Mouse (Mus musculus) liver, embryonic 16.5 days (tissue): ENCODE measurements around the gene Stard13. TPM values are rescaled to one million over a fixed set of nuclear protein-coding genes. Genes with fewer than 3 reads are reported as not detected.

Experiments
- ATAC-seq: fragments of 200-750 bp; cut with Nextera tagmentation; 2 replicates; pipeline ENCODE4 v1.8.0; 2017; ENCODE audit warnings: low read depth, mild to moderate bottlenecking, moderate number of reproducible peaks, moderate library complexity
- H3K27ac ChIP-seq: fragments of 300-500 bp; sonication (generic); 2 replicates; pipeline ENCODE4 v1.5.1; 2014; ENCODE audit warnings: mild to moderate bottlenecking, low read length
- H3K27me3 ChIP-seq: fragments of 300-500 bp; sonication (generic); 2 replicates; pipeline ENCODE4 v1.6.1; 2014; ENCODE audit warnings: low read depth, low read length, mixed read lengths; ENCODE audit not compliant: control insufficient read depth, insufficient read depth
- H3K36me3 ChIP-seq: fragments of 300-500 bp; sonication (generic); 2 replicates; pipeline ENCODE4 v1.6.1; 2014; ENCODE audit warnings: mild to moderate bottlenecking; ENCODE audit not compliant: control insufficient read depth, insufficient read depth
- H3K4me1 ChIP-seq: fragments of 300-500 bp; sonication (generic); 2 replicates; pipeline ENCODE4 v1.6.1; 2014; ENCODE audit warnings: low read depth, low read length, mixed read lengths; ENCODE audit not compliant: control insufficient read depth
- H3K4me2 ChIP-seq: fragments of 300-500 bp; sonication (generic); 2 replicates; pipeline ENCODE4 v1.6.1; 2014; ENCODE audit warnings: low read depth, low read length, mixed read lengths
- H3K4me3 ChIP-seq: fragments of 300-500 bp; sonication (generic); 2 replicates; pipeline ENCODE4 v1.5.1; 2014; ENCODE audit warnings: low read depth, mild to moderate bottlenecking, low read length
- H3K9ac ChIP-seq: fragments of 300-500 bp; sonication (generic); 2 replicates; pipeline ENCODE4 v1.6.1; 2014; ENCODE audit warnings: low read depth, low read length
- H3K9me3 ChIP-seq: fragments of 300-500 bp; sonication (generic); replicated peaks from 2 replicates; pipeline ENCODE4 v1.6.1; 2016; ENCODE audit warnings: low read length; ENCODE audit not compliant: control insufficient read depth
- WGBS: fragments of 180-500 bp; shearing (Covaris S2); extraction: QIAGEN DNeasy Blood & Tissue Kit; methylation state at CpG from one replicate; pipeline ENCODE4 v1.1.7; 2014; ENCODE audit not compliant: insufficient replicate concordance; 5-methylcytosine and 5-hydroxymethylcytosine counted together
- polyA plus RNA-seq: library from polyadenylated mRNA; unstranded; fragments of >200 nt; fragmentation: Nextera tagmentation; extraction: Ambion mirVana; gene quantifications from 2 replicates; pipeline ENCODE4 v1.2.1, GENCODE M21; 2015

Stard13 gene
- polyA plus RNA-seq = 0.98 and 1.4 TPM in 2 replicates

- peaks cover 2% of the 10 kb centered on the region; the same call in 1 of the 2 replicates for H3K4me1 ChIP-seq
- under 1% methylated on average over 49 of the region's 49 CpGs for WGBS
- ATAC-seq = peak; percentile 55
- peak within 1 kb of the TSS; percentile 52 for H3K9ac ChIP-seq
- no peaks in the 10 kb centered on the region for H3K9me3 ChIP-seq
- no peaks in the 10 kb centered on the region for H3K36me3 ChIP-seq
- H3K4me3 ChIP-seq = peak within 1 kb of the TSS; percentile 55
- H3K27ac ChIP-seq = no peak within 1 kb of the TSS
- peak within 1 kb of the TSS; percentile 65 for H3K4me2 ChIP-seq
- H3K27me3 ChIP-seq = peaks cover 18% of the 10 kb centered on the region
Observed at GRCm38 (mm10) chr5:151233400-151234031, at the start of gene Stard13. Stard13 (minus strand) TSS chr5:151233836.

GRCm38 (mm10) chr5:151279531-151279930, 45.9 kb upstream of the Stard13 start:
- no peaks in the 10 kb centered on the region for H3K27me3 ChIP-seq
- no peaks in the 10 kb centered on the region for H3K4me1 ChIP-seq
- ATAC-seq = no peak
- H3K4me2 ChIP-seq = no peak overlapping the region
- H3K27ac ChIP-seq = no peak overlapping the region
- no peak overlapping the region for H3K9ac ChIP-seq
- no peaks in the 10 kb centered on the region for H3K36me3 ChIP-seq
- no peak overlapping the region for H3K4me3 ChIP-seq
- H3K9me3 ChIP-seq = no peaks in the 10 kb centered on the region
- WGBS = 68% methylated on average over 7 of the region's 7 CpGs

GRCm38 (mm10) chr5:151277927-151278326, 44.3 kb upstream of the Stard13 start:
- ATAC-seq = no peak
- Histone ChIP-seq H3K4me3 (no peak overlapping the region), H3K36me3 (no peaks in the 10 kb centered on the region), H3K9me3 (no peaks in the 10 kb centered on the region), H3K4me2 (no peak overlapping the region), H3K27ac (no peak overlapping the region), H3K9ac (no peak overlapping the region), H3K27me3 (no peaks in the 10 kb centered on the region), H3K4me1 (no peaks in the 10 kb centered on the region)
- WGBS = 73% methylated on average over 6 of the region's 6 CpGs

DNA sequence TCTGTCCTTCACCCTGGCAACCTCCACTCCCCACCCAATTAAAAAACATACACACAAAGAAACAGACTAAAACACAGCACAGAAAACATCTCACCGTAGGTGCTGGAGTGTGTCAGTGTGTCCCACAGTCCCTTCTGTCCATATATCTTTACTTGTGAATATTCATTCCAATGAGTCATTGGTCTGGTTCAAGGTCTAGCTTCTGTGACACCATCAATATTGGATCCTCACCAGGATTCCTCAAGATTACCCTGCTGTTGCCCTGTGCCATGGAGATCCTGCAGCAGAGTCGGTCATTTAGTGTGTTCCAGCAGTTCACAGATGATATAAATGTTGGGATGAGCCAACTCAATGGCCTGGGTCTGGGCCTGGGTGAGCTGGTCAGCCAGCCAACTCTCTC, 42.4 kb upstream of the Stard13 start:
- H3K4me2 ChIP-seq = no peak overlapping the region
- WGBS = 66% methylated on average over 2 of the region's 2 CpGs
- no peaks in the 10 kb centered on the region for H3K27me3 ChIP-seq
- H3K9ac ChIP-seq = no peak overlapping the region
- no peaks in the 10 kb centered on the region for H3K36me3 ChIP-seq
- H3K9me3 ChIP-seq = no peaks in the 10 kb centered on the region
- ATAC-seq = no peak
- no peak overlapping the region for H3K27ac ChIP-seq
- no peak overlapping the region for H3K4me3 ChIP-seq
- H3K4me1 ChIP-seq = no peaks in the 10 kb centered on the region

DNA sequence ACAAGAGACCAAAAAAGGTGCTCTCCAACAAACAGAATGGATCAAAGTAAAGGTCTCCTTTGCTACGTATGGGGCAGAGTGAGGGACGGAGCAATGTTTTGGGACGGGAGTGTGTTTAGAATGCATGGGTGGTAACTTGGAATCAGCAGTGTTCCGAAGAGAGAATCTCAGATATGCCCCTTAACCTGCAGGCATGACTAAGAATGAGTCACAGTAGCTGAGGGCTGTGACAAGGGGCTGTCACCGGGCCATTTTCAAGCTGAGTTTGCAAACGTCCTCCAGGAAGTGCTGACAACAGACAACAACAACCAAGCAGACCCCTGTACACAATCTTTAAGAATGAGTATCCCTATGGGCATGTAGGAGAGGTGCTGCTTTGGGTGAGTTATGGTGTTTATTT, 40.6 kb upstream of the Stard13 start:
- H3K27ac ChIP-seq = no peak overlapping the region
- no peak overlapping the region for H3K9ac ChIP-seq
- H3K27me3 ChIP-seq = no peaks in the 10 kb centered on the region
- no peak overlapping the region for H3K4me2 ChIP-seq
- H3K36me3 ChIP-seq = no peaks in the 10 kb centered on the region
- H3K4me3 ChIP-seq = no peak overlapping the region
- no peak for ATAC-seq
- H3K4me1 ChIP-seq = no peaks in the 10 kb centered on the region
- WGBS = 59% methylated on average over 6 of the region's 6 CpGs
- no peaks in the 10 kb centered on the region for H3K9me3 ChIP-seq

DNA sequence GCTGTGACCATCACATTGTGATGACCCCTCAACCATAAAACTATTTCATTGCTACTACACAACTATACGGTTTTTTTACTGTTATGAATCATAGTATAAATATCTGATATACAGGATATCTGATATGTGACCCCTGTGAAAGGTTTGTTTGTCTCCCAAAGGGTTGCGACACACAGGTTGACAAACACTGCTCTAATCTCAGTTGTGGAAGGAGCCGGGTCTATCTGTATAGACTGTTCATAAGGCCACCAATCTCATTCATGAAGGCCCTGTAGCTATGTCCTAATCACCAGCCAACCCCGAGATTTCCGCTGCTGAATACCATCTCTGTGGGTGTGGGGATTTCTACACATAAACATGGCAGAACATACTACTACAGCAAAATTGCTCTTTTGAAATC, 37.2 kb upstream of the Stard13 start:
- Histone ChIP-seq H3K4me1 (no peaks in the 10 kb centered on the region), H3K36me3 (no peaks in the 10 kb centered on the region), H3K9ac (no peak overlapping the region), H3K4me3 (no peak overlapping the region), H3K9me3 (no peaks in the 10 kb centered on the region), H3K27me3 (no peaks in the 10 kb centered on the region), H3K27ac (no peak overlapping the region), H3K4me2 (no peak overlapping the region)
- 57% methylated on average over 5 of the region's 5 CpGs for WGBS
- ATAC-seq = no peak

DNA sequence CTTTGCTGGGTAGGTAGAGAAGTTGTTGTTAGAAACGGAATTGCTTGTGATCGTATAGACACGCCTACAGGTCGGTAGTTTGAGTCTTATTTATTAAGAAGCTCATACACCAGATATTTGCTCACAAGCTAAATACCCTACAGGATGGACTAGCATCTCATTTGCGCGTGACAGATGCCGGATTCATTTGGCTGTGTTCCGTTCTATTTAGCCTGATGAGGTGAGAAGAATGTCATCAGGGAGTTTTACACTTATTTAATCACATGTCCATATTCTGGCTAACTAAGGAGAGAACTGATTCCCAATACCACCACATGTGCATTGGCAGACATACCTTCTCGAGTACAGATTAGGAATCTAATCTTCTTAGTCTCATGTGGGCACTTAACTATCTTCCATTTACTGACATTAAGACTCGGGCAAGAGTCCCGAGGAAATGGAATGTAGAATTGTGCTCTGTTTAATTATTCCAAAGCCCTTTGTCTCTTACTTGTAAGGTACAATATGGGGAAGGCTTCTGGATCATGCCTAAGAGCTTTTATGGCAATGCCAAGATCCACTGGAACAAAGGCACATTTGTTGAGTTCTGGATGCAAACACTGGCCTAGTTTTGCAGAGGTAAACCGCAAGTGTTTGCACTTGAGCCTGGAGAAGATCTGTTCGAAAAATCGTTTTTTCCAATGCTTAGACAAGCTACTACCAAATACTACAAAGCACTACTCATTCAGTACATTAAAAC, 33.4 kb upstream of the Stard13 start:
- H3K4me2 ChIP-seq = no peak overlapping the region
- H3K27me3 ChIP-seq = no peaks in the 10 kb centered on the region
- no peak overlapping the region for H3K27ac ChIP-seq
- whole genome bisulfite sequencing = 67% methylated on average over 14 of the region's 14 CpGs
- no peak overlapping the region for H3K4me3 ChIP-seq
- ATAC-seq = no peak
- H3K9me3 ChIP-seq = no peaks in the 10 kb centered on the region
- H3K9ac ChIP-seq = no peak overlapping the region
- H3K36me3 ChIP-seq = no peaks in the 10 kb centered on the region
- no peaks in the 10 kb centered on the region for H3K4me1 ChIP-seq

DNA sequence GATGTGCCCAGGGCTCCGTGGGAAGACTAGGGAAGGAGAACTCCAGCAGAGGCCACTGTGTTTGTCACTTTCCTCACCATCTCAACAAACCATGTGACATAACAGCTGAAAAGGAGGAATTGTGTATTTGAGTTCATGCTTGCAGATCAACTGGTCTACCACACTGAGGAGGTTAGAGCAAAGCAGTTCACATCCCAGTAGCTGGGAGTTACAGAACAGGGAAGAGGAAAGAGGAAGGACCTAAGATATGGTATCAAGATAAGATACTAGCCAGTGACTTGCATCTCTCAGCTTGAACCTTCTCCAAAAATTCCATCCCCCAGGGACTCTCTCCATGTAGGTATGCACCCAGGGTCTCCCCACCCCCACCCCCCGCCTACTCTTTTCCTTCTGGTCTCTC, 27.9 kb upstream of the Stard13 start:
- Histone ChIP-seq H3K9me3 (no peaks in the 10 kb centered on the region), H3K4me3 (no peak overlapping the region), H3K36me3 (no peaks in the 10 kb centered on the region), H3K27me3 (no peaks in the 10 kb centered on the region), H3K27ac (no peak overlapping the region), H3K4me2 (no peak overlapping the region), H3K4me1 (no peaks in the 10 kb centered on the region), H3K9ac (no peak overlapping the region)
- 42% methylated on average over 2 of the region's 2 CpGs for WGBS
- no peak for ATAC-seq

DNA sequence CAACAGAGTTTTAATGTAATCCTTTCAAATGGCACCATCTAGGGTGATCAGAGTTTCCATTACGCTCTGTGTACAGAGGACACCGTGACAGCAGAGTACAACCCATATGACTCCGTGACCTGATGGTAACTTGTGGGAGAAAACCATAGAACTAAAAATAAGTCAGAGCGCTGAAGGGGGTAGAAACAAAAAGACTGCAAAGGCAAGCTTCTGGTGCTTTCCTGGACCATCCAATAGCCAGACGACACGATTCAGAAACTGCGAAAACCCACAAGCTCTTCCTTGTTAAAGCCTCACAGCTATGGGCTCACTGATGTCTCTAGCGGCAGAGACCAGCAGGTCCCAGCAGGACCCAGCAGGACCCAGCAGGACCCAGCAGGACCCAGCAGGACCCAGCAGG, 18.6 kb upstream of the Stard13 start:
- Histone ChIP-seq H3K4me1 (peaks cover 11% of the 10 kb centered on the region), H3K27ac (no peak overlapping the region), H3K36me3 (no peaks in the 10 kb centered on the region), H3K9me3 (no peaks in the 10 kb centered on the region), H3K27me3 (no peaks in the 10 kb centered on the region), H3K4me2 (no peak overlapping the region), H3K4me3 (no peak overlapping the region), H3K9ac (no peak overlapping the region)
- 71% methylated on average over 8 of the region's 8 CpGs for WGBS
- no peak for ATAC-seq
